Mouse (Mus musculus) layer of hippocampus, postnatal 36 days (tissue): ENCODE results near the gene Amotl2. TPM values are rescaled to one million over a fixed set of nuclear protein-coding genes. Genes with fewer than 3 reads are reported as not detected.

Experiments used
- total RNA-seq, 2 experiments: library from RNA; stranded (reverse); gene quantifications; 2 replicates each; pipeline ENCODE4 v1.2.3; 2021

Gene Amotl2
- total RNA-seq, 2 experiments from 2014 or later: 17.2 to 18.6 TPM

Other genes starting within 250 kb of the Amotl2 start
- 1 to 10 TPM; 2.7 to 4.4 TPM for gene Ky, start 210.9 kb upstream of the Amotl2 start, total RNA-seq
- gene Anapc13, start 90.4 kb upstream of the Amotl2 start, total RNA-seq: 100 to 1,000 TPM; 100 to 111 TPM
- 10 to 100 TPM; 29.5 to 31.0 TPM for gene Cep63, start 90.1 kb upstream of the Amotl2 start, total RNA-seq
- 10 to 100 TPM; 43.0 to 46.8 TPM for gene Ryk, start 118.2 kb downstream of the Amotl2 start, total RNA-seq